Mouse (Mus musculus) MEL (cell line): ENCODE data around the gene Bpi.

Experiments used
- CTCF ChIP-seq, 3 experiments: IDR thresholded peaks in 2 of 3; conservative IDR thresholded peaks in 1 of 3; 2 replicates each; pipeline ENCODE4 v1.5.1; 2011 to 2012; ENCODE audit warnings: low read length in 3 of 3, low read depth in 2 of 3, mild to moderate bottlenecking in 2 of 3, improper control_type of control experiment in 1 of 3, inconsistent platforms in 1 of 3, mixed read lengths in 1 of 3, moderate library complexity in 1 of 3; ENCODE audit not compliant: control insufficient read depth in 1 of 3, insufficient read depth in 1 of 3, poor library complexity in 1 of 3, severe bottlenecking in 1 of 3
- MAX ChIP-seq: IDR thresholded peaks from 2 replicates; pipeline ENCODE4 v1.6.1; 2011; ENCODE audit warnings: low read length, improper control_type of control experiment
- POLR2A ChIP-seq, 2 experiments: IDR thresholded peaks; 2 replicates each; pipeline ENCODE4 v1.6.1; 2011 to 2012; ENCODE audit warnings: low read length in 2 of 2, mild to moderate bottlenecking in 2 of 2, control low read depth in 1 of 2, improper control_type of control experiment in 1 of 2, low read depth in 1 of 2, moderate library complexity in 1 of 2; ENCODE audit not compliant: control insufficient read depth in 1 of 2, insufficient read depth in 1 of 2, poor library complexity in 1 of 2
- RCOR1 ChIP-seq: IDR thresholded peaks from 2 replicates; pipeline ENCODE4 v1.6.1; 2012; ENCODE audit warnings: low read depth, mild to moderate bottlenecking, inconsistent platforms, low read length, improper control_type of control experiment
- USF1 ChIP-seq: IDR thresholded peaks from 2 replicates; pipeline ENCODE4 v1.6.1; 2014; ENCODE audit warnings: low read depth, mild to moderate bottlenecking, inconsistent platforms, low read length, improper control_type of control experiment, moderate library complexity
- ZKSCAN1 ChIP-seq: IDR thresholded peaks from 2 replicates; pipeline ENCODE4 v1.6.1; 2012; ENCODE audit warnings: low read depth, mild to moderate bottlenecking, inconsistent platforms, low read length, improper control_type of control experiment, moderate library complexity

GRCm38 (mm10) chr2:158243129-158243870 lies 14.6 kb upstream of the Bpi start:
- TF ChIP-seq CTCF (IDR thresholded peaks at IDR 0.05 in 2 of 3, conservative IDR thresholded peaks at IDR 0.05 in 1 of 3; ENCODE audit: control insufficient read depth in 1 of 3, insufficient read depth in 1 of 3, low read depth in 2 of 3, low read length in 3 of 3, poor library complexity in 1 of 3, severe bottlenecking in 1 of 3) (no peak), RCOR1 (no peak), ZKSCAN1 (no peak), USF1 (no peak), MAX (no peak), POLR2A (IDR thresholded peaks at IDR 0.05; ENCODE audit: control insufficient read depth in 1 of 2, insufficient read depth in 1 of 2, low read depth in 1 of 2, low read length in 2 of 2, poor library complexity in 1 of 2) (no peak)
